Mouse (Mus musculus) heart, adult 2 months (tissue): Measurements from ENCODE around the gene Gadd45g.

ENCODE experiments used
- CTCF ChIP-seq: fragments of 200-600 bp; IDR thresholded peaks from 2 replicates; pipeline ENCODE4 v1.8.1; 2022; ENCODE audit warnings: antibody characterized with exemption, mild to moderate bottlenecking, moderate library complexity
- EP300 ChIP-seq: fragments of 200-500 bp; IDR thresholded peaks from 2 replicates; pipeline ENCODE4 v1.6.1; 2011; ENCODE audit warnings: low read depth, low read length, control low read depth; ENCODE audit not compliant: insufficient read depth
- POLR2A ChIP-seq: fragments of 200-500 bp; IDR thresholded peaks from 2 replicates; pipeline ENCODE4 v1.6.1; 2011; ENCODE audit warnings: mild to moderate bottlenecking, low read depth, low read length, control low read depth; ENCODE audit not compliant: insufficient read depth

- no peak for TF ChIP-seq CTCF
- no peak for TF ChIP-seq POLR2A
- no peak for TF ChIP-seq EP300
Measured at GRCm38 (mm10) chr13:51876131-51876530, 29.7 kb downstream of the Gadd45g start.
